Mouse (Mus musculus): ENCODE data around the gene Ece1.

Ece1 gene

GRCm38 (mm10) chr4:137984212-137984611, 122.2 kb downstream of the Ece1 start:
- no peak for DNase-seq (ENCODE audit: low read depth, low spot score)

- no peak for DNase-seq (ENCODE audit: low read depth, low spot score)
Measured at GRCm38 (mm10) chr4:137984746-137985145, 122.7 kb downstream of the Ece1 start.

- no peak for DNase-seq (ENCODE audit: low read depth, low spot score)
Measured at GRCm38 (mm10) chr4:137989426-137989825, 127.4 kb downstream of the Ece1 start.

GRCm38 (mm10) chr4:137990433-137990832, 128.4 kb downstream of the Ece1 start:
- peak; percentile 55 for DNase-seq (ENCODE audit: low read depth, low spot score)

- DNase-seq (ENCODE audit: low read depth, low spot score), result no peak
Measured at GRCm38 (mm10) chr4:137991240-137991639, 129.2 kb downstream of the Ece1 start.

GRCm38 (mm10) chr4:137992890-137993289, 130.9 kb downstream of the Ece1 start, which contains the start of gene Eif4g3:
TSS of gene Eif4g3 (plus strand) at chr4:137993022.
- no peak for DNase-seq (ENCODE audit: low read depth, low spot score)

GRCm38 (mm10) chr4:137993291-137993758, 131.3 kb downstream of the Ece1 start:
- DNase-seq (ENCODE audit: low read depth, low spot score), result peak; percentile 80

- peak; percentile 49 for DNase-seq (ENCODE audit: low read depth, low spot score)
Measured at GRCm38 (mm10) chr4:137993821-137994561, 132.0 kb downstream of the Ece1 start.

- DNase-seq (ENCODE audit: low read depth, low spot score), result no peak
Measured at GRCm38 (mm10) chr4:137994562-137995336, 132.7 kb downstream of the Ece1 start.

- DNase-seq (ENCODE audit: low read depth, low spot score), result no peak
Measured at GRCm38 (mm10) chr4:137995399-137995798, 133.4 kb downstream of the Ece1 start.

- no peak for DNase-seq (ENCODE audit: low read depth, low spot score)
Measured at GRCm38 (mm10) chr4:137998232-137998631, 136.2 kb downstream of the Ece1 start.

- peak; percentile 40 for DNase-seq (ENCODE audit: low read depth, low spot score)
Measured at GRCm38 (mm10) chr4:138000682-138001081, 138.6 kb downstream of the Ece1 start.

- no peak for DNase-seq (ENCODE audit: low read depth, low spot score)
Measured at GRCm38 (mm10) chr4:138003909-138004610, 142.0 kb downstream of the Ece1 start.

- peak; percentile 89 for DNase-seq (ENCODE audit: low read depth, low spot score)
Measured at GRCm38 (mm10) chr4:138005781-138006180, 143.7 kb downstream of the Ece1 start.

GRCm38 (mm10) chr4:138006951-138007613, 145.0 kb downstream of the Ece1 start:
- DNase-seq (ENCODE audit: low read depth, low spot score), result no peak

- DNase-seq (ENCODE audit: low read depth, low spot score), result no peak
Measured at GRCm38 (mm10) chr4:138008646-138009045, 146.6 kb downstream of the Ece1 start.

GRCm38 (mm10) chr4:138009786-138010502, 147.9 kb downstream of the Ece1 start:
- DNase-seq (ENCODE audit: low read depth, low spot score), result no peak

GRCm38 (mm10) chr4:138013723-138014479, 151.9 kb downstream of the Ece1 start:
- DNase-seq (ENCODE audit: low read depth, low spot score), result peak; percentile 48
